In genomic region chr13:62978784-62979183, GRCm38 (mm10) we compare ENCODE assay signal across 17 mouse cellular contexts. TPM values are rescaled to one million over a fixed set of nuclear protein-coding genes. Genes with fewer than 3 reads are reported as not detected.
A peak's percentile ranks its signal among the peaks of the same experiment; 100 is the strongest.
DNase-seq lines count a peak whose midpoint lies in the region; ATAC-seq and TF ChIP-seq lines count a peak whose summit lies in the region.
"Had no signal": no experiment of that assay in that cellular context is flagged by ENCODE, and none has a peak within 500 bp of the region (broad histone marks: within the 10 kb centered on the region; RNA-seq: fewer than 3 reads in every experiment).

No protein-coding gene starts in this region.

- intact Hi-C loops in heart, postnatal 14 days (cut with DNase I), result loop anchor here (5.0 kb wide), 1 partner anchor 49 kb away; no protein-coding TSS in a partner anchor

- H3K4me2 ChIP-seq in heart, embryonic 13.5 days, result no peak overlapping the region
- H3K4me2 ChIP-seq in kidney, embryonic 15.5 days, result no peak overlapping the region
- no peak overlapping the region for H3K4me2 ChIP-seq in lung, postnatal 0 days (replicated peaks; ENCODE audit: low read depth, low read length)
- H3K4me2 ChIP-seq: embryonic facial prominence, embryonic 12.5 days; liver, embryonic 15.5 days had no signal

- H3K36me3 ChIP-seq in heart, embryonic 13.5 days, result no peaks in the 10 kb centered on the region
- H3K36me3 ChIP-seq in kidney, embryonic 15.5 days, result no peaks in the 10 kb centered on the region
- no peaks in the 10 kb centered on the region for H3K36me3 ChIP-seq in lung, postnatal 0 days (ENCODE audit: insufficient read depth, low read length)
- H3K36me3 ChIP-seq: embryonic facial prominence, embryonic 12.5 days; liver, embryonic 15.5 days had no signal

- H3K4me3 ChIP-seq in heart, embryonic 13.5 days, result no peak overlapping the region
- H3K4me3 ChIP-seq in kidney, embryonic 15.5 days (replicated peaks), result no peak overlapping the region
- H3K4me3 ChIP-seq in lung, postnatal 0 days (ENCODE audit: low read depth, low read length), result no peak overlapping the region
- H3K4me3 ChIP-seq: embryonic facial prominence, embryonic 12.5 days; liver, embryonic 15.5 days; megakaryocyte, embryonic 14.5 days had no signal

- no peaks in the 10 kb centered on the region for H3K27me3 ChIP-seq in heart, embryonic 13.5 days (replicated peaks)
- H3K27me3 ChIP-seq in kidney, embryonic 15.5 days, result no peaks in the 10 kb centered on the region
- H3K27me3 ChIP-seq in lung, postnatal 0 days (replicated peaks; ENCODE audit: insufficient read depth, low read length), result no peaks in the 10 kb centered on the region
- H3K27me3 ChIP-seq: embryonic facial prominence, embryonic 12.5 days; liver, embryonic 15.5 days; megakaryocyte, embryonic 14.5 days had no signal

- H3K27ac ChIP-seq in heart, embryonic 13.5 days (replicated peaks), result peak overlapping the region; percentile 62
- peak overlapping the region; percentile 61 for H3K27ac ChIP-seq in kidney, embryonic 15.5 days
- no peak overlapping the region for H3K27ac ChIP-seq in lung, postnatal 0 days (ENCODE audit: low read length)
- H3K27ac ChIP-seq: embryonic facial prominence, embryonic 12.5 days; liver, embryonic 15.5 days had no signal

- TF ChIP-seq CTCF in lung, postnatal 0 days (IDR thresholded peaks at IDR 0.05), result no peak

- no peak for ATAC-seq in heart, embryonic 13.5 days (ENCODE audit: extremely low read depth, insufficient number of reproducible peaks, low FRiP score, low TSS enrichment)
- 0 out of 2 replicates have a peak, but pooled peaks have one; percentile 43 for ATAC-seq in kidney, embryonic 15.5 days (replicated peaks; ENCODE audit: low FRiP score)
- ATAC-seq in lung, postnatal 0 days, result peak; percentile 41
- ATAC-seq: inflammation-experienced regulatory T-cells, adult 6 months; midbrain, embryonic 16.5 days had no signal

- TF ChIP-seq EP300 in lung, postnatal 0 days (IDR thresholded peaks at IDR 0.05), result no peak

- no peak overlapping the region for H3K9ac ChIP-seq in heart, embryonic 13.5 days
- no peak overlapping the region for H3K9ac ChIP-seq in kidney, embryonic 15.5 days
- H3K9ac ChIP-seq in lung, postnatal 0 days (replicated peaks; ENCODE audit: low read depth), result no peak overlapping the region
- H3K9ac ChIP-seq: embryonic facial prominence, embryonic 12.5 days; liver, embryonic 15.5 days had no signal

- peaks cover 36% of the 10 kb centered on the region for H3K4me1 ChIP-seq in heart, embryonic 13.5 days
- peaks cover 19% of the 10 kb centered on the region for H3K4me1 ChIP-seq in kidney, embryonic 15.5 days
- peaks cover 6% of the 10 kb centered on the region; the same call in 1 of the 2 replicates for H3K4me1 ChIP-seq in lung, postnatal 0 days (ENCODE audit: insufficient read depth, low read depth, low read length)

- H3K9me3 ChIP-seq in heart, embryonic 13.5 days, result no peaks in the 10 kb centered on the region
- no peaks in the 10 kb centered on the region for H3K9me3 ChIP-seq in kidney, embryonic 15.5 days (replicated peaks)
- no peaks in the 10 kb centered on the region for H3K9me3 ChIP-seq in lung, postnatal 0 days (ENCODE audit: low read length)
- H3K9me3 ChIP-seq: embryonic facial prominence, embryonic 12.5 days; liver, embryonic 15.5 days; megakaryocyte, embryonic 14.5 days had no signal

- WGBS in heart, embryonic 13.5 days, result 65% methylated on average over 4 of the region's 4 CpGs
- 63% methylated on average over 4 of the region's 4 CpGs for WGBS in kidney, embryonic 15.5 days
- 74% methylated on average over 4 of the region's 4 CpGs for WGBS in lung, postnatal 0 days

- DNase-seq in heart, postnatal 14 days, result no peak
- no peak for DNase-seq in kidney, adult 11 months
- no peak for DNase-seq in lung, postnatal 0 days (ENCODE audit: low spot score)
- no peak for DNase-seq in lung, postnatal 14 days
- DNase-seq in adrenal gland, adult 8-10 months, result no peak
- DNase-seq: cerebellum, adult 11 months; cerebellum, postnatal 36 days; gastrocnemius, postnatal 25 days; layer of hippocampus, postnatal 36 days; thymus, adult 18-20 months had no signal

RNA-seq across cellular contexts. Expression of gene 2010111I01Rik, which starts 14.1 kb away (rescaled TPM):
- 54.5 and 57.7 TPM in 2 replicates for polyA plus RNA-seq in heart, embryonic 13.5 days (2015; fragmentation: Nextera tagmentation; extraction: Ambion mirVana)
- total RNA-seq in heart, postnatal 14 days (2021), result 100 to 1,000 TPM; 109 to 114 TPM
- 128 TPM in 2 replicates for polyA plus RNA-seq in kidney, embryonic 15.5 days (2015; fragmentation: Nextera tagmentation; extraction: Ambion mirVana)
- polyA plus RNA-seq in lung, postnatal 0 days (2015; fragmentation: Nextera tagmentation; extraction: Ambion mirVana), result 128 and 130 TPM in 2 replicates
- 100 to 1,000 TPM in 3 of 4 experiments, 10 to 100 TPM in 1; 88.7 to 271 (median 175) TPM for total RNA-seq in adrenal gland, adult 8-10 months (2022)
